Mouse (Mus musculus) CH12.LX (cell line): Measurements from ENCODE around the gene Ak8.

ENCODE experiments used
- CHD2 ChIP-seq: IDR thresholded peaks from 2 replicates; pipeline ENCODE4 v1.6.1; 2011; ENCODE audit warnings: low read length, improper control_type of control experiment
- CTCF ChIP-seq, 2 experiments: IDR thresholded peaks in 1 of 2; conservative IDR thresholded peaks in 1 of 2; 2 replicates each; pipeline ENCODE4 v1.5.1; 2011 to 2012; ENCODE audit warnings: low read depth in 2 of 2, low read length in 2 of 2, improper control_type of control experiment in 1 of 2, inconsistent platforms in 1 of 2, mild to moderate bottlenecking in 1 of 2, moderate library complexity in 1 of 2
- EP300 ChIP-seq: IDR thresholded peaks from 2 replicates; pipeline ENCODE4 v1.6.1; 2011; ENCODE audit warnings: low read length, improper control_type of control experiment
- JUND ChIP-seq: conservative IDR thresholded peaks from 2 replicates; pipeline ENCODE4 v1.6.1; 2011; ENCODE audit warnings: low read depth, low read length, improper control_type of control experiment
- MAFK ChIP-seq: IDR thresholded peaks from 2 replicates; pipeline ENCODE4 v1.6.1; 2011; ENCODE audit warnings: low read length, improper control_type of control experiment; ENCODE audit not compliant: insufficient replicate concordance
- MYC ChIP-seq: IDR thresholded peaks from 2 replicates; pipeline ENCODE4 v1.6.1; 2011; ENCODE audit warnings: low read depth, mild to moderate bottlenecking, improper control_type of control experiment, low read length
- POLR2A ChIP-seq: IDR thresholded peaks from 2 replicates; pipeline ENCODE4 v1.6.1; 2011; ENCODE audit warnings: low read depth, mild to moderate bottlenecking, improper control_type of control experiment, low read length
- POLR2AphosphoS2 ChIP-seq: IDR thresholded peaks from 2 replicates; pipeline ENCODE4 v1.6.1; 2011; ENCODE audit warnings: low read depth, low read length, improper control_type of control experiment
- RCOR1 ChIP-seq: conservative IDR thresholded peaks from 2 replicates; pipeline ENCODE4 v1.6.1; 2012; ENCODE audit warnings: low read depth, mild to moderate bottlenecking, inconsistent platforms, low read length, improper control_type of control experiment
- SMC3 ChIP-seq: IDR thresholded peaks from 2 replicates; pipeline ENCODE4 v1.6.1; 2011; ENCODE audit warnings: low read depth, low read length, improper control_type of control experiment
- USF1 ChIP-seq: IDR thresholded peaks from 2 replicates; pipeline ENCODE4 v1.6.1; 2014; ENCODE audit warnings: low read depth, mild to moderate bottlenecking, inconsistent platforms, low read length, improper control_type of control experiment

DNA sequence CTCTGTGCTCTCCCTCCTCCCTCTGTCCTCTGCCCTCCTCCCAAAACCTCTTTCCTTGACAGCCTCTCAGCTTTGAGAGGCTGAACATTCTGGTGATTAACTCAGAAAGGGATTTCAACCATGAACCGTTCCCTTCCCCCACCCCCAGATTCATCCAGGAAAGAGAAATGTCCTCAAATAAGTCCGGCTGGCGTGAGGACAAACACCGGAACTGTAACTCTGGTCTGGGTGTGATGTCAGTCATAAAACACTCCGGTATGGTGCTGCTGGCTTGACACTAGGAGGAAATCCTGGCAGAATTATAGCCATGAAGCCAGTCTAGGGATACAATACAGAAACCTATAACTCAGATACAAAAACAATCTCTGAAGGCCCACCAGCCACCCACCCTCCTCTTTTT is 70.7 kb downstream of the Ak8 start:
- TF ChIP-seq POLR2A (no peak), RCOR1 (no peak), POLR2AphosphoS2 (no peak), JUND (no peak), CHD2 (no peak), CTCF (conservative IDR thresholded peaks at IDR 0.05 in 1 of 2, IDR thresholded peaks at IDR 0.05 in 1 of 2; ENCODE audit: low read depth in 2 of 2, low read length in 2 of 2) (no peak), MAFK (no peak), SMC3 (no peak), USF1 (no peak), MYC (no peak), EP300 (no peak)
